Mouse (Mus musculus): ENCODE results near the gene Rbm38. TPM values are rescaled to one million over a fixed set of nuclear protein-coding genes. Genes with fewer than 3 reads are reported as not detected.

Gene Rbm38
- polyA plus RNA-seq, 1 experiment from 2014 or later = 61.4 TPM

DNA sequence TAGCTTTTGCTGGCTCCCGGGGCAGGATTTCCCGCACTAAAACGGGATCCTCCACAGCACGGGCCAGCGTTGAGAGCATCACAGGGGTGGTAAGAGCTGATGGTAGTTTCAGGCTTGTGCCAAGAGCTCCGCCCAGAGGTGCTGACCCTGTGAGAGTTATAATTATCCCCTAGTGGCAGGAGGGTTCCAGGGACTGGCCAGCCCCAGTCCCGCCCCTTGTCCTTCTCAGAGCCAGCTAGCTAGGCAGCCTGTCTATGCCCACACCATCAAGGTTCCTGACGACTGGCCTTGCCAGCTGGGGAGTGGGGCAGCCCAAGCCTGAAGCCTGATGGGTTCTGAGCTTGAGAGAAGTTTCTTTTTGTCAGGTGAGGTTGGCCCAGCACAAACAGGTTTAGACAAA is 1.7 kb upstream of the Rbm38 start:
- Histone ChIP-seq H3K4me1 (peaks cover 32% of the 10 kb centered on the region), H3K36me3 (peaks cover 30% of the 10 kb centered on the region), H3K9me3 (no peaks in the 10 kb centered on the region), H3K4me3 (no peak overlapping the region), H3K27me3 (peaks cover 45% of the 10 kb centered on the region), H3K9ac (replicated peaks) (no peak overlapping the region), H3K4me2 (replicated peaks) (no peak overlapping the region), H3K27ac (replicated peaks) (no peak overlapping the region)
- no peak for ATAC-seq (ENCODE audit: low FRiP score, low read depth)
- WGBS = 27% methylated on average over 8 of the region's 8 CpGs

DNA sequence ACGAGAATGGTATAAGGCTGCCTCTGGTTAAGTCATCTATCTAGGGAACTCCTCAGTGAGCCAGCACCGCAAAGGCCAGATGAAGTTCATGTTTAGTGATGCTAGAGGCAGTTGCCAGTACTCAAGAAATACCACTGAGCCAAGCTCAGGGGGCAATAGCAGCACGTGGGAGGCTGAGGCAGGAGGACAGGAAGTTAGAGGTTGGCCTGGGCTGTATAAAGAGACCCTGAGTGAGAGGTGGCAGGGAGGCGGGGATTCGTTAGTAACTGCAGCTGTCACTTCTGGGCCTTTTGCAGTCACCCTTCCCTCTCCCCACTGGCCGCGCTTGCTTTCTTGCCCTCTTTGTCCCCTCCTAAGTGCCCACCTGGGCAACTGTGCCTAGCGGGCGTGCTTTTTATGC is 976 bp upstream of the Rbm38 start:
- 13% methylated on average over 9 of the region's 9 CpGs for WGBS
- H3K36me3 ChIP-seq = peaks cover 25% of the 10 kb centered on the region
- peak overlapping the region; percentile 53 for H3K4me2 ChIP-seq (replicated peaks)
- H3K9me3 ChIP-seq = no peaks in the 10 kb centered on the region
- no peak overlapping the region for H3K27ac ChIP-seq (replicated peaks)
- 0 out of 2 replicates have a peak, but pooled peaks have one; percentile 0 for ATAC-seq (ENCODE audit: low FRiP score, low read depth)
- peak overlapping the region; percentile 28 for H3K4me3 ChIP-seq
- H3K9ac ChIP-seq (replicated peaks) = peak overlapping the region; percentile 2; the same call in 1 of the 2 replicates
- H3K27me3 ChIP-seq = peaks cover 45% of the 10 kb centered on the region
- peaks cover 39% of the 10 kb centered on the region for H3K4me1 ChIP-seq

- Histone ChIP-seq H3K4me2 (replicated peaks) (peak overlapping the region; percentile 53), H3K36me3 (peaks cover 23% of the 10 kb centered on the region), H3K9ac (replicated peaks) (peak overlapping the region; percentile 2; the same call in 1 of the 2 replicates), H3K9me3 (no peaks in the 10 kb centered on the region), H3K27me3 (peaks cover 45% of the 10 kb centered on the region), H3K4me3 (peak overlapping the region; percentile 28), H3K27ac (replicated peaks) (no peak overlapping the region), H3K4me1 (peaks cover 44% of the 10 kb centered on the region)
- peak; percentile 67 for ATAC-seq (ENCODE audit: low FRiP score, low read depth)
- under 1% methylated on average over 25 of the region's 29 CpGs for WGBS
These were observed 508 bp upstream of the Rbm38 start for GRCm38 (mm10) chr2:173019790-173020189.

DNA sequence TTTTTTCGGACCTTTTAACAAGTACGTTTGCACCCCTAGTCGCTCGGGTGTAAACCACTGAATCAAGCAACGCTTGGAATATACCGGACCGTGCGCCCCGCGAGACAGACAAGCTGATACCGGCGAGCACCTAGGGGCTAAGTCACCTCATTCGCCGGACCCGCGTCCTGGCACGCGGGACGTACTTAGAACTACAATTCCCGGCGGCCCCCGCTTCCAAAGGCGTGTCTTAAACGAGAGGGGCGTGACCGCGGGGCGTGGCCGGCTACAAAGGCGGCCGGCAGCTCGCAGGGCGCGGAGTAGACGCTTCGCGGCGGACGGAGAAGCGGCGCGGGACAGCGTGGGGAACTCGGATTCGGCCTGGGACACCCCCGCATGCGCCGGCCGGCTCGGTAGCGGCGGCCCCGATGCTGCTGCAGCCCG is 1.3 kb downstream of the Rbm38 start:
- Histone ChIP-seq H3K27ac (replicated peaks) (peak overlapping the region; percentile 79), H3K27me3 (peaks cover 45% of the 10 kb centered on the region), H3K9ac (replicated peaks) (peak overlapping the region; percentile 76), H3K4me2 (replicated peaks) (peak overlapping the region; percentile 91), H3K4me1 (peaks cover 61% of the 10 kb centered on the region), H3K9me3 (no peaks in the 10 kb centered on the region), H3K4me3 (peak overlapping the region; percentile 84), H3K36me3 (peaks cover 21% of the 10 kb centered on the region)
- peak; percentile 79 for ATAC-seq (ENCODE audit: low FRiP score, low read depth)
- 1% methylated on average over 39 of the region's 54 CpGs for WGBS

DNA sequence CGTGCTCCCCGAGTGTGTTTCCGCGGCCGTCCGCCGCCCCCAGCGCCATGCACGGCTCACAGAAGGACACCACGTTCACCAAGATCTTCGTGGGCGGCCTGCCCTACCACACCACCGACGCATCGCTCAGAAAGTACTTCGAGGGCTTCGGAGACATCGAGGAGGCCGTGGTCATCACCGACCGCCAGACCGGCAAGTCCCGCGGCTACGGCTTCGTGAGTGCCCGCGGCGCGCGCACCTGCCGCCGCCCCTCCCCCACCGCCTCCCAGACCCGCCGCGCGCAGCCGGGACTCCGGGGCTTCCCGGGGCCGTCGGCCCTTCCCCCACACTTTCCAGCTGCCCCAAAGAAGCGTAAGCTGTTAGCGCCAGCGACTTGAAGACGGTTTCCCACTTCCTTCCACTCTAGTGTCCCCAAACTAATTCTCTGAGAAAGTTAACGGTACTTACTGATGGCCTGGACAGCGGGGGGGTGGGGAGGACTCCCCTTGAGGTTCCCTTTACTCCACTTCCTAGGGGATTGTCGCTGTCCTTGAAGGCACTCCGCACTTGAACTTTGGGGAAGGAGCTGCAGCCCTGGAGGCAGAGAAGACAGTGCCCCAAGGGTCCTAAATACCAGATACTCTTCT is 1.9 kb downstream of the Rbm38 start:
- peak overlapping the region; percentile 76 for H3K9ac ChIP-seq (replicated peaks)
- WGBS = under 1% methylated on average over 33 of the region's 51 CpGs

GRCm38 (mm10) chr2:173022813-173023212 is 2.5 kb downstream of the Rbm38 start:
- peak overlapping the region; percentile 84 for H3K4me3 ChIP-seq
- H3K9me3 ChIP-seq = no peaks in the 10 kb centered on the region
- peak overlapping the region; percentile 91 for H3K4me2 ChIP-seq (replicated peaks)
- H3K9ac ChIP-seq (replicated peaks) = peak overlapping the region; percentile 76
- peaks cover 64% of the 10 kb centered on the region for H3K4me1 ChIP-seq
- 21% methylated on average over 10 of the region's 10 CpGs for WGBS
- ATAC-seq (ENCODE audit: low FRiP score, low read depth) = no peak
- H3K36me3 ChIP-seq = peaks cover 27% of the 10 kb centered on the region
- 0 out of 2 replicates have a peak overlapping the region, but pooled peaks have one; percentile 79 for H3K27ac ChIP-seq (replicated peaks)
- peaks cover 35% of the 10 kb centered on the region for H3K27me3 ChIP-seq

More for the DNA sequence above, 1.9 kb downstream of the Rbm38 start:
- Histone ChIP-seq H3K27ac (replicated peaks) (peak overlapping the region; percentile 79), H3K4me2 (replicated peaks) (peak overlapping the region; percentile 91), H3K4me3 (peak overlapping the region; percentile 84), H3K4me1 (peaks cover 64% of the 10 kb centered on the region), H3K27me3 (peaks cover 42% of the 10 kb centered on the region), H3K9me3 (no peaks in the 10 kb centered on the region), H3K36me3 (peaks cover 25% of the 10 kb centered on the region)
- ATAC-seq (ENCODE audit: low FRiP score, low read depth) = peak; percentile 64

DNA sequence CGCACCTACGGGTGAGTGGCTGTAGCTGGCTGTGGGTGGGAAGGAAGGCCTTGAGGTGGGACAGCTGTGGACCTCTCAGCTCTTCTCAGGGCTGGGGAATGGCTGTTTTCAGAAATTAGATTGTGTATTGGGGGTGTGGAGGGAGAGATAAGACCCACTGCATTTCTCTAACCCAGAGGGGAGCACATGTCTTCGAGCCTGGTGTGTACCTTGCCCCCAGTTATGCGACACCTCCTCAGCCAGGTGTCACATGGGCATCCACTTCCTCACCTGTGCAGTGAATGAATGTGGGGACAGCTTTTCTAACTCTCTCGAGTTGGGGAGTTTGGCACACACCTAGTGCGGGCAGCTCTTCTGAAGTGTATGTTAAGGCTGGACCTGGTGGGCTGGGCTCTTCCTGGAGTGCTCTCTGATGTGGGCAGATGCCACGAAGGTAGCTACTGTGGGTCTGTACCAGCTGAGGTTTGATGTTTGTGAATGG is 3.1 kb downstream of the Rbm38 start:
- Histone ChIP-seq H3K4me3 (peak overlapping the region; percentile 84), H3K36me3 (peaks cover 33% of the 10 kb centered on the region), H3K9me3 (no peaks in the 10 kb centered on the region), H3K4me1 (peaks cover 64% of the 10 kb centered on the region), H3K27me3 (peaks cover 29% of the 10 kb centered on the region), H3K9ac (replicated peaks) (peak overlapping the region; percentile 76), H3K27ac (replicated peaks) (no peak overlapping the region), H3K4me2 (replicated peaks) (peak overlapping the region; percentile 91)
- no peak for ATAC-seq (ENCODE audit: low FRiP score, low read depth)
- WGBS = 84% methylated on average over 7 of the region's 7 CpGs

DNA sequence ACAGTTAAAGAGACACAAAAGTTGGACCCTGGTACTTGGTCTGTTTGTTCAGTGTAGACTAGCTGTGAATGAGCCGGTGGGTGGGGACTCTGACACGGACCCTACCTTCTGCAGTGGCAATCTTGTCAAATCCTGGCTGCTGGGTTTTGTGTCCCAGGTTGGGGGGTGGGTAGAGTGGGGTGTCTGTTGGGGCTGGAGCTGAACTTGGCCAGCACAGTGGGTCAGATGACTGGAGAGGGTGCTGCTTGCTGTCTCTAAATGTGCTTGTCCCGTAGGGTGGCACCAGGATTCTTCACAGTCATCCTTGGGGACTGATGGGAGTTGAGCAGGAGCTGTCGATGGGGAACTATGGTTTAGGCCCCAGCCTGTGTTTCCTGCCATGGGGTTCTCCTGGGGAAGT is 3.7 kb downstream of the Rbm38 start:
- Histone ChIP-seq H3K9me3 (no peaks in the 10 kb centered on the region), H3K4me3 (peak overlapping the region; percentile 84), H3K36me3 (peaks cover 38% of the 10 kb centered on the region), H3K27ac (replicated peaks) (no peak overlapping the region), H3K4me2 (replicated peaks) (peak overlapping the region; percentile 91), H3K27me3 (peaks cover 24% of the 10 kb centered on the region), H3K4me1 (peaks cover 59% of the 10 kb centered on the region), H3K9ac (replicated peaks) (no peak overlapping the region; the same call in 1 of the 2 replicates)
- ATAC-seq (ENCODE audit: low FRiP score, low read depth) = no peak
- WGBS = 78% methylated on average over 4 of the region's 4 CpGs

GRCm38 (mm10) chr2:173024392-173024791 is 4.1 kb downstream of the Rbm38 start:
- H3K36me3 ChIP-seq = peaks cover 42% of the 10 kb centered on the region
- no peak overlapping the region for H3K27ac ChIP-seq (replicated peaks)
- peak overlapping the region; percentile 84; the same call in 1 of the 2 replicates for H3K4me3 ChIP-seq

DNA sequence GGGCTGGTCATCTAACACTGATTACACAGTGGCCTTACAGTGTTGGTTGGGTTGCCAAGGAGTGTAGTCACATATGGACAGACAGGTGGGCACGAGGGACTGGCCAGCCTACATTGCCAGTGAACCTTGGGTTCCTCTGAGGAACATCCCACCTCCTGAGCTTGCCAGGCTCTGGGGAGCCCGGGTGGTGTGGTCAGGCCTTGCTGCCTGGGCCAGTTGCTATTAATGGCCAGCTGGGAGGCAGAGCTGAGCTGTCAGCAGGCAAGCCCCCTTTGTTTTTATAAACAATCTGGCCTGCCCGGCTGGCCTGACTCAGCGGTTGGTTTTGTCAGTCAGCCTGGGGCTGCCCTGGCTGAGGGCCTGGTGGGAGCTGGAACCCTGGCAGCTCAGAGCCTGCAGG is 4.6 kb downstream of the Rbm38 start:
- peak overlapping the region; percentile 34; the same call in 1 of the 2 replicates for H3K9ac ChIP-seq (replicated peaks)
- H3K4me2 ChIP-seq (replicated peaks) = peak overlapping the region; percentile 91
- H3K27ac ChIP-seq (replicated peaks) = 0 out of 2 replicates have a peak overlapping the region, but pooled peaks have one; percentile 30
- H3K9me3 ChIP-seq = no peaks in the 10 kb centered on the region
- H3K4me1 ChIP-seq = peaks cover 50% of the 10 kb centered on the region
- H3K4me3 ChIP-seq = peak overlapping the region; percentile 5; the same call in 1 of the 2 replicates
- peaks cover 44% of the 10 kb centered on the region for H3K36me3 ChIP-seq
- ATAC-seq (ENCODE audit: low FRiP score, low read depth) = no peak
- peaks cover 14% of the 10 kb centered on the region for H3K27me3 ChIP-seq
- WGBS = 35% methylated on average over 4 of the region's 4 CpGs

More at GRCm38 (mm10) chr2:173024392-173024791, 4.1 kb downstream of the Rbm38 start:
- H3K4me1 ChIP-seq = peaks cover 55% of the 10 kb centered on the region
- H3K9me3 ChIP-seq = no peaks in the 10 kb centered on the region
- peak overlapping the region; percentile 91 for H3K4me2 ChIP-seq (replicated peaks)
- peaks cover 20% of the 10 kb centered on the region for H3K27me3 ChIP-seq
- WGBS = 70% methylated on average over 8 of the region's 8 CpGs
- peak overlapping the region; percentile 28; the same call in 1 of the 2 replicates for H3K9ac ChIP-seq (replicated peaks)
- ATAC-seq (ENCODE audit: low FRiP score, low read depth) = no peak

GRCm38 (mm10) chr2:173026286-173026685 is 6.0 kb downstream of the Rbm38 start:
- 86% methylated on average over 5 of the region's 5 CpGs for WGBS
- no peaks in the 10 kb centered on the region for H3K9me3 ChIP-seq
- no peak overlapping the region for H3K4me3 ChIP-seq
- peaks cover 45% of the 10 kb centered on the region for H3K4me1 ChIP-seq
- no peak overlapping the region for H3K9ac ChIP-seq (replicated peaks)
- H3K27ac ChIP-seq (replicated peaks) = no peak overlapping the region
- H3K27me3 ChIP-seq = peaks cover 1% of the 10 kb centered on the region; the same call in 1 of the 2 replicates
- H3K4me2 ChIP-seq (replicated peaks) = peak overlapping the region; percentile 9; the same call in 1 of the 2 replicates
- no peak for ATAC-seq (ENCODE audit: low FRiP score, low read depth)
- peaks cover 58% of the 10 kb centered on the region for H3K36me3 ChIP-seq

GRCm38 (mm10) chr2:173026688-173027131 is 6.4 kb downstream of the Rbm38 start:
- H3K27ac ChIP-seq (replicated peaks) = no peak overlapping the region
- peaks cover 62% of the 10 kb centered on the region for H3K36me3 ChIP-seq
- ATAC-seq (ENCODE audit: low FRiP score, low read depth) = no peak
- H3K27me3 ChIP-seq = no peaks in the 10 kb centered on the region
- H3K4me2 ChIP-seq (replicated peaks) = peak overlapping the region; percentile 9
- 89% methylated on average over 3 of the region's 3 CpGs for WGBS
- no peaks in the 10 kb centered on the region for H3K9me3 ChIP-seq
- peaks cover 45% of the 10 kb centered on the region for H3K4me1 ChIP-seq
- H3K9ac ChIP-seq (replicated peaks) = no peak overlapping the region
- no peak overlapping the region for H3K4me3 ChIP-seq
